Mouse (Mus musculus) B cell, adult 62 days (primary cell): ENCODE measurements around the gene Trappc4. TPM values are rescaled to one million over a fixed set of nuclear protein-coding genes. Genes with fewer than 3 reads are reported as not detected.

Source experiments
- total RNA-seq: library from RNA; stranded (reverse); gene quantifications from 4 replicates; pipeline ENCODE4 v1.2.4, GENCODE M21; 2023

Trappc4 gene
- total RNA-seq, result 56.6 to 62.6 TPM (median 60.0 TPM) in 4 replicates

GRCm38 (mm10) chr9:44406906-44407751, at the start of gene Trappc4, which contains the start of gene Rps25:
TSS of gene Trappc4 (minus strand) at chr9:44407600.
TSS of gene Rps25 (plus strand) at chr9:44407139.

GRCm38 (mm10) chr9:44454891-44455220, 47.5 kb upstream of the Trappc4 start, which contains the start of gene Upk2:
TSS of gene Upk2 (minus strand) at chr9:44454976.

GRCm38 (mm10) chr9:44440961-44441360, 33.6 kb upstream of the Trappc4 start, which contains the start of gene Foxr1:
TSS of gene Foxr1 (minus strand) at chr9:44441136.

DNA sequence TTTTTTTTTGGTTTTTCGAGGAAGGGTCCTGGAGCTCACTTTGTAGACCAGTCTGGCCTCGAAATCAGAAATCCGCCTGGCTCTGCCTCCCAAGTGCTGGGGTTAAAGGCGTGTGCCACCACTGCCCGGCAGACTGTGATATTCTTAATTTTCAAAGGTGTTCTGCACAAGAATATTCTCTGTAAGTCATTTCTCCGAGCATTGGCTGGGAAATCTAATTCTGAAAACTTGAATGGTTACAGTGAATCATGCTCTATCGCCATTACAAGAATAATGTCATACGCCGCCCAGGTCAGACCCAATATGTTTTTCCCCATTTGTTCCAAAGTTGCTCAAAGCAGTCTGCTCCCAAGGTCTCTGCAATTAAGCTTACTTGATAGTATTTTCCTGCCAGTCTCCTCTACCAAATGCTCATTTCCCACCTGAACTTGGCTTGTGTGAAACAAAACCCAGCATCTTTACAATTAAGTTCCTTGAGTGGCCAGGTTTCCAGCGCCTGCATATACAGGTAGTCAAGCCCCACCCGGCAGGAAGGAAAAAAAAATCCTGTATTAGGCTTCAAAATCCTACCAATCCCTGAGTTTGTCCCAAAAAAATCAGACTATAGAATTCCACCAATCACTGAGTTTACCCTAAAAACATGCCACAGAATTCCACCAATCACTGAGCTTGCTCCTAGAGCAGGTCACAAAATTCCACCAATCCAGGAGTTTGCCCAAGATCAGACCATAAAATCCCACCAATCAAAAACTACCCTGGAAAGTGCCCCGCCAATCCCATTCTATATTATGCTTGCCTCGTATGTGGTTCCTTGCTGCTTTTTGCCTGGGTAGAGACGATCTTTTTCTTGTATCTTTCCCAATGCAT, 11.4 kb upstream of the Trappc4 start, which contains the start of gene Ccdc84:
Gene Ccdc84, minus strand, starts transcription at position 51 of the 867 bp plus-strand sequence.

DNA sequence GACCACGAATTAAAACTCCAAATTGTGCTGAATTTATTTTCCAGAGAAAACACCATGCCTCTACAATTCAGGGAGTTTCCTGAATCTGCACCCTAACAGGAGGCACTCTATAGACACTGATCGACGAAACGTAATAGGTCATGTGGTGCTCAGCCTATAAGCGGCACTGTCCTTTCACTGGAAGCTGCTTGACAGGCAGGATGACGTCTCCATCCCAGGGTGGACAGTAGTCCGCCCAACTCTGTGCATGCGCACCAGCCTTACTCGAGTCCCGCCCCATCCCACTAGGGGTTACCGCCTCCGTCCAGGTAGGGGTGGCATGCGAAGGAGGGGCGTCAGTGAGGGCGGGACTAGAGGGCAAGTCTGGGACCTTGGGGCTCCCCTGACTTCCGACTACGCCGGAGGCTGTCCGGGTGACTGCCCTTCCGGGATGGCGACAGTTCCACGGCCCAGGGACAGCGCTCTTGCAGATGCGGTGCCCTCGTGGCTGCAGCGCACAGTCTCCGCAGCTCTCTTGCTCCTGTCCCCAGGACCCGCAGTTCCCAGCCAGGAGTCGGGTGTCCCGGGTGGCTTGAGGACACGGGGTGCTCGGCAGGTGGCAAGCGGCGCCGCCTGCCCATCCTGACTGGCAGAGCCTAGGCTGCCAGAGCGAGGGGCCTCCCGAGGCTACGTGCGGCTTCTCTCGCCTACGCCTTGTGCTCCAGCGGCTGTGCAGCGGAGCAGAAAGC, 10.6 kb downstream of the Trappc4 start, which contains the start of gene Slc37a4:
Gene Slc37a4, plus strand, starts transcription at position 169 of the 728 bp plus-strand sequence.

DNA sequence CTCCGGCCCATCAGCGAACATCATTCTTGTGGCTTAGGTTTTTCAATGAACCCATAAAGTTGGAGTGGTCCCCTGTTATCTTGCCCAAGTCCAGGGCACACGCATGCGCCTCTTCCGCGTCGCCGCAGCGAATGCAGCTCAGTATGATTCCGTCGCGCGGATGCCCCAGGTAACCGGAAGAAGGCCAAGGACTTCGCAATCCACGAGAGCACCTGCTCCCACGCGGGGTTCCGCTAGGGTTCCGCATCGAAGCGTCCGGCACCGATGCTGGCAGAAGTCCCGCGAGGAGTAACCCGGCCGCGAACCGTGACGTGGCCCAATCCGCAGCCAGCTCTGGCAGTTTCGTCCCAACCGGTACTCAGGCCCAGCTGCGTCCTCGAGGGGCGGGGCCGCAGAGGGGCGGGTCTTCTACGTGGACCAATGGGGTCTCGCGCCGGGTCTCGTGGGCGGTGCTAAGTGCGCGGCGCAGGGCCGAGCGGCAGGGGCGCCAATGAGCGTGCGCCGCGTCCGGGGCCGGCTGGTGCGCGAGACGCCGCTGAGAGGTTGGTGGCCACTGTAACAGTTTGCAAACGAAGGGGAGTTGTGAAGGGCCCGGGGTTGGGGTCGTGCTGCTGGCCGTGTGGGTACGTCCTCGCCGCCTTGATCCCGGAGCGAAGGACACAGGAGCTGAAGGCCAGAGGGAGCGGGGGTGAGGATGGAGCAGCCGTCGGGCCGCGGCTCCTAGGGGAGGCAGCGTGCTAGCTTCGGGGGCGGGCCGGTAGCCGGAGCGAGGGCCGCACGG, 28.2 kb downstream of the Trappc4 start, which contains the start of gene Hyou1:
Gene Hyou1, plus strand, starts transcription at position 437 of the 781 bp plus-strand sequence.

DNA sequence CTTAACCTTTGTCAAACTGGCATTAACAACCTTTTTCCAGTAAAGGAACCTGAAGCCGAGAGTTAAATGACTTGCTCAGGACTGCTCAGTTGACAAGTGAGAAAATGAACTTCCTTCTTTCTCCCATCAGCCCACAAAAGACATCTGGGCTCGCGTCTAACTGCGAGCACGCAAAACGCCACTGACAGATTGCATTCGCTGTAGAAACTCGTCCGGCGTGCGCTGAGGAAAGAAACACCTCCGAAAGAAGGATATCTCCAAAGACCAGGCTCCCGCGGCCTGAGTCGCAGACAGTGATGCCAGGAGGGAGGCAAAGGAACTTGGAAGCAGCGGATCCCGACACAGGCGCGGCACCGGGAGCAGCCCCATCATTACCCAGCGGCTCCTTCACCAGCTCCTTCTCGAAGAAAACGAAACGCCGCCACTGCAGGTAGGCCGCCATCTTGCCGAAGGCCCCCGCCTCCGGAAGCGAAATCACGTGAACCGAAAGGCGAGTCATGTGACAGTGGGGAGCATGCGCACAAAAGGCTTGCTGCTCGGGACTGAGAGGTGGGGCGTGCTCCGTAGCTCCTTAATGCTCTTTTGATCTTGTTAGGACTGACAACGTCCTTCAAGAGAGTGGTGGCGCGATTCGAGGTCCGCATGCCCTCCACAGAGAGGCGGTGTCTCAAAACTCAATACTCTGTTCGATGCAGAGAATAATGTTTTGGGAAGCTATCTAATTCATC, 46.0 kb downstream of the Trappc4 start, which contains the start of gene Vps11:
Gene Vps11, minus strand, starts transcription at position 481 of the 728 bp plus-strand sequence.

Other genes with a start within 250 kb of the Trappc4 start
- gene Cbl, start 173.6 kb downstream of the Trappc4 start, total RNA-seq, result 133 to 146 TPM (median 140 TPM) in 4 replicates
- gene Ccdc153, start 166.9 kb downstream of the Trappc4 start, total RNA-seq, result not detected in 4 replicates
- gene Pdzd3, start 156.1 kb downstream of the Trappc4 start, total RNA-seq, result not detected in 4 replicates
- gene Nlrx1, start 139.0 kb downstream of the Trappc4 start, total RNA-seq, result 4.3 to 6.5 TPM (median 6.0 TPM) in 4 replicates
- gene Abcg4, start 119.0 kb downstream of the Trappc4 start, total RNA-seq, result not detected in 4 replicates
- 52.6 to 65.7 TPM (median 58.7 TPM) in 4 replicates for gene Hinfp, start 101.9 kb downstream of the Trappc4 start, total RNA-seq
- gene C2cd2l, start 87.3 kb downstream of the Trappc4 start, total RNA-seq, result 17.0 to 21.3 TPM (median 20.4 TPM) in 4 replicates
- 8.1 to 11.0 TPM (median 9.4 TPM) in 4 replicates for gene Dpagt1, start 81.6 kb downstream of the Trappc4 start, total RNA-seq
- gene H2afx, start 72.9 kb downstream of the Trappc4 start, total RNA-seq, result 34.2 to 44.5 TPM (median 37.9 TPM) in 4 replicates
- 14.8 to 18.8 TPM (median 16.7 TPM) in 4 replicates for gene Hmbs, start 63.4 kb downstream of the Trappc4 start, total RNA-seq
- 60.1 to 72.9 TPM (median 69.4 TPM) in 4 replicates for gene Vps11, start 45.9 kb downstream of the Trappc4 start, total RNA-seq
- gene Hyou1, start 28.1 kb downstream of the Trappc4 start, total RNA-seq, result 74.5 to 88.3 TPM (median 81.6 TPM) in 4 replicates
- gene Slc37a4, start 10.7 kb downstream of the Trappc4 start, total RNA-seq, result 16.5 to 19.7 TPM (median 17.7 TPM) in 4 replicates
- gene Rps25, start 461 bp downstream of the Trappc4 start, total RNA-seq, result 2,372 to 2,652 TPM (median 2,528 TPM) in 4 replicates
- 38.7 to 53.8 TPM (median 40.0 TPM) in 4 replicates for gene Ccdc84, start 11.0 kb upstream of the Trappc4 start, total RNA-seq
- not detected in 4 replicates for gene Foxr1, start 33.5 kb upstream of the Trappc4 start, total RNA-seq
- gene Upk2, start 47.4 kb upstream of the Trappc4 start, total RNA-seq, result not detected in 4 replicates
- 95.6 to 104 TPM (median 102 TPM) in 4 replicates for gene Bcl9l, start 75.2 kb upstream of the Trappc4 start, total RNA-seq
- gene Cxcr5, start 154.3 kb upstream of the Trappc4 start, total RNA-seq, result 251 to 279 TPM (median 270 TPM) in 4 replicates
- 298 to 313 TPM (median 307 TPM) in 4 replicates for gene Ddx6, start 197.3 kb upstream of the Trappc4 start, total RNA-seq